Mouse (Mus musculus): ENCODE data around the gene Mios. TPM values are rescaled to one million over a fixed set of nuclear protein-coding genes. Genes with fewer than 3 reads are reported as not detected.

The Mios gene
- 23.3 and 26.3 TPM in 2 replicates for polyA plus RNA-seq (2014; fragmentation: Nextera tagmentation; extraction: Ambion mirVana)

DNA sequence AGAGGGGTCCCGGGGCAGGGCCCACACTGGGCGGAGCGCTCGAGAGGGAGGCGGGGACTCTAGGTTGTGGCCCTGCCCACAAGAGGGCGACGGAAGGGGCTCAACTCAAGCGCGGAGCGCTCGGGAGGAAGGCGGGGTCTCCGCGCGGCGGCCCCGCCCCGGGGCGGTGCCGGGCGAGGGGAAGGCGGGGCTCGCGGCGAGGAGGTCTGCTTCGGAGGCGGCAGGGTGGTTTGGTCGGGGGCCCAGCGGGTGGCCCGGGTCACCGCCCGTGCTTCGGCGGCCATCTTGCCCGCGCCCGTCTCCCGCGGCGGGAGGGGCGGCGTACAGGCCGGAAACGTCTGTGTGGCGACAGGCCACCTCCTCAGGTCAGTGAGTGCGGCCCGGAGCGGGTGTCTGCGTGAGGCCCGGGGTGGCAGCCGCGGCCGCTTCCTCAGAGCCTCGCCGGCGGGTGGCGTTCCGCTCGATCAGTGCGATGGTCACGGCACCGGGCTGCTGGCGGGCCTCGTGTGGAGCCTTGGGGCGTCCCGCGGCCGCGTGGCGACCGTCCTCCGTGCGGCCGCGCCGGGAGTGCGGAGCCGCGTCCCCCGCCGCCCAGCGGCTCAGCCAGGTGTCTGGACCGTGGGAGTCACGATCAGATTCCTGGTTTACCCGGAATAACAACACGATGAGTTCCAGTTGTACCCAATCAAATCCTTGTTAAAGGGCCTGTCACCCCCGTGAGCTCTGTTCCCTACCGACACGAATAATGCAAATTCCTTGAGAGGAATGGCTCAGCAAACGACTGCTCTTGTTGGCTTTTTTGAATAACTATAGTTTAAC lies at the start of gene Mios:
Gene Mios (plus strand): TSS at position 176 of the 819 bp plus-strand sequence.
- H3K36me3 ChIP-seq (ENCODE audit: control insufficient read depth, insufficient read depth, low read length), result no peaks in the 10 kb centered on the region
- peak within 1 kb of the TSS; percentile 91 for H3K9ac ChIP-seq (ENCODE audit: low read length)
- under 1% methylated on average over 73 of the region's 90 CpGs for WGBS
- ATAC-seq, result peak; percentile 98
- peak; percentile 91 for DNase-seq (ENCODE audit: low spot score)
- H3K4me2 ChIP-seq (ENCODE audit: low read length), result peak within 1 kb of the TSS; percentile 45
- H3K4me3 ChIP-seq (ENCODE audit: low read depth, low read length), result peak within 1 kb of the TSS; percentile 82
- H3K27ac ChIP-seq (ENCODE audit: low read depth, low read length), result peak within 1 kb of the TSS; percentile 89
- peaks cover 7% of the 10 kb centered on the region; the same call in 1 of the 2 replicates for H3K4me1 ChIP-seq (ENCODE audit: control insufficient read depth, insufficient read depth, low read length)
- H3K27me3 ChIP-seq (replicated peaks; ENCODE audit: control insufficient read depth, insufficient read depth, low read length), result no peaks in the 10 kb centered on the region
- no peaks in the 10 kb centered on the region for H3K9me3 ChIP-seq (replicated peaks; ENCODE audit: control insufficient read depth, low read length)

- H3K4me2 ChIP-seq (ENCODE audit: low read length), result no peak overlapping the region
- ATAC-seq, result no peak
- no peak overlapping the region for H3K4me3 ChIP-seq (ENCODE audit: low read depth, low read length)
- no peaks in the 10 kb centered on the region for H3K36me3 ChIP-seq (ENCODE audit: control insufficient read depth, insufficient read depth, low read length)
- 43% methylated on average over 2 of the region's 2 CpGs for WGBS
- no peaks in the 10 kb centered on the region for H3K4me1 ChIP-seq (ENCODE audit: control insufficient read depth, insufficient read depth, low read length)
- no peaks in the 10 kb centered on the region for H3K9me3 ChIP-seq (replicated peaks; ENCODE audit: control insufficient read depth, low read length)
- no peak overlapping the region for H3K27ac ChIP-seq (ENCODE audit: low read depth, low read length)
- no peak overlapping the region for H3K9ac ChIP-seq (ENCODE audit: low read length)
- H3K27me3 ChIP-seq (replicated peaks; ENCODE audit: control insufficient read depth, insufficient read depth, low read length), result no peaks in the 10 kb centered on the region
- no peak for DNase-seq (ENCODE audit: low spot score)
Measured at GRCm38 (mm10) chr6:8160001-8160400, 49.0 kb upstream of the Mios start.

DNA sequence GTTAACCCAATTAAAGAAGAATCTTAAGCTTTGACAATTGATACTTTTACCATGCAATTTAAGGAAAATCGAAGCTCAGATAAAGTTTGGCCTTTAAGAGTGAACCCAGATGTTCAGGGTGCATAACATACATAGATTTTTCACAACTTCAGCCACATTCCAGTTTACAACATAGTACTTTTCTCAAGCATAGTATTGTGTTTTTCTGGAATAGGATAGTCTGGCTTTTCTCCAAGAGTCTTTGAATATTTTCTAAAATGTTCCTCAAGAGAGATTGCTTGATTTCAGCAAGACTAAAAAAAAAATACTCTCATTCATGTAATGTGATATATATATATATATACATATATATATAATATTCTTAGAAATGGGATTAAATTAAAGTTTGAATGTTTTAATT lies 44.3 kb upstream of the Mios start:
- Histone ChIP-seq H3K4me1 (ENCODE audit: control insufficient read depth, insufficient read depth, low read length) (no peaks in the 10 kb centered on the region), H3K9me3 (replicated peaks; ENCODE audit: control insufficient read depth, low read length) (no peaks in the 10 kb centered on the region), H3K27ac (ENCODE audit: low read depth, low read length) (no peak overlapping the region), H3K4me3 (ENCODE audit: low read depth, low read length) (no peak overlapping the region), H3K27me3 (replicated peaks; ENCODE audit: control insufficient read depth, insufficient read depth, low read length) (no peaks in the 10 kb centered on the region), H3K9ac (ENCODE audit: low read length) (no peak overlapping the region), H3K4me2 (ENCODE audit: low read length) (no peak overlapping the region), H3K36me3 (ENCODE audit: control insufficient read depth, insufficient read depth, low read length) (no peaks in the 10 kb centered on the region)
- no peak for ATAC-seq
- WGBS, result 59% methylated on average over 1 of the region's 1 CpGs
- DNase-seq (ENCODE audit: low spot score), result no peak

GRCm38 (mm10) chr6:8172101-8172500 lies 36.9 kb upstream of the Mios start:
- H3K9ac ChIP-seq (ENCODE audit: low read length), result no peak overlapping the region
- H3K4me1 ChIP-seq (ENCODE audit: control insufficient read depth, insufficient read depth, low read length), result no peaks in the 10 kb centered on the region
- 84% methylated on average over 1 of the region's 1 CpGs for WGBS
- H3K9me3 ChIP-seq (replicated peaks; ENCODE audit: control insufficient read depth, low read length), result no peaks in the 10 kb centered on the region
- no peak overlapping the region for H3K4me3 ChIP-seq (ENCODE audit: low read depth, low read length)
- no peak overlapping the region for H3K4me2 ChIP-seq (ENCODE audit: low read length)
- DNase-seq (ENCODE audit: low spot score), result no peak
- no peak for ATAC-seq
- no peak overlapping the region for H3K27ac ChIP-seq (ENCODE audit: low read depth, low read length)
- H3K27me3 ChIP-seq (replicated peaks; ENCODE audit: control insufficient read depth, insufficient read depth, low read length), result no peaks in the 10 kb centered on the region
- H3K36me3 ChIP-seq (ENCODE audit: control insufficient read depth, insufficient read depth, low read length), result no peaks in the 10 kb centered on the region

DNA sequence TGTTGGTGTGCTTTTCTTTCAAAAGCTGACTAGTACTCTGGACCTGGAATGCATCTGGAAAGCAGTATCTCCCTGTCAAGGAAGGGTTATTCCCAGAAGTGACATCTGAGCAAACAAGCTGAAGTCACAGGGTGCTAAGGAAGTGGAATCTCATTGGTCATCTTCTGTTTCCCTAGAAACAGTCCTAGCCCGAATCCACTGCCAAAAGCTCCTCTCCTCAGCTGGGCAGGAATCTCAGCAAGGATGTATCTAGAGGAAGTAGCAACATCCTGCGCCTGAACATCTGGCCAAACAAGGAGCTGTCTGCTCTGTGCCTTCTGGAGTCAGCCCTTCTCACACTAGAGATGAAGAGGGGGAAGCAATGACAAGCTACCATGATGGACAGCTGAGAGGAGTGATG lies 35.0 kb upstream of the Mios start:
- DNase-seq (ENCODE audit: low spot score) (no peak), ATAC-seq (no peak)

DNA sequence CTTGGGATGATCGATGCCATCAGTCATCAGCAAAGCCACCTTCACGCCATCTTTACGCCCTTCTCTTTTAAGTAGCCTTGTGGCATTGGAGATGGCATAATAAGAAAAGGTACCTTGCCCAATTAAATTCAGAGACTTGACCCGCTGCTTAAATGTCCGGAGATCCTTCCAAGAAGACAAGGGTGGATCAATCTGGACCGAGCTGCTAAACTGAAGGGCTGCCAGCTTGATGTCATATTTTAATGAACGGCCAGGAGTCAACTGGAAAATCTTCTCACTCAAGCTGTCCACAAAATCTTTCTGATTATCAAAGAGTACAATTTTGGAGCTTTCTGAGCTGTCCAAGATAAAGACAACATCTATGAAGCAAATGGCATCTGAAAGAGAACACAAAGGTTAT lies 33.7 kb upstream of the Mios start:
- WGBS, result 96% methylated on average over 7 of the region's 7 CpGs
- H3K4me2 ChIP-seq (ENCODE audit: low read length), result no peak overlapping the region
- no peaks in the 10 kb centered on the region for H3K9me3 ChIP-seq (replicated peaks; ENCODE audit: control insufficient read depth, low read length)
- no peak overlapping the region for H3K27ac ChIP-seq (ENCODE audit: low read depth, low read length)
- ATAC-seq, result no peak
- DNase-seq (ENCODE audit: low spot score), result no peak
- H3K4me1 ChIP-seq (ENCODE audit: control insufficient read depth, insufficient read depth, low read length), result peaks cover 10% of the 10 kb centered on the region; the same call in 1 of the 2 replicates
- no peak overlapping the region for H3K4me3 ChIP-seq (ENCODE audit: low read depth, low read length)
- no peak overlapping the region for H3K9ac ChIP-seq (ENCODE audit: low read length)
- H3K27me3 ChIP-seq (replicated peaks; ENCODE audit: control insufficient read depth, insufficient read depth, low read length), result no peaks in the 10 kb centered on the region
- H3K36me3 ChIP-seq (ENCODE audit: control insufficient read depth, insufficient read depth, low read length), result no peaks in the 10 kb centered on the region

More for the DNA sequence above, 35.0 kb upstream of the Mios start:
- no peak overlapping the region for H3K4me3 ChIP-seq (ENCODE audit: low read depth, low read length)
- WGBS, result 76% methylated on average over 2 of the region's 2 CpGs
- H3K27ac ChIP-seq (ENCODE audit: low read depth, low read length), result no peak overlapping the region
- H3K27me3 ChIP-seq (replicated peaks; ENCODE audit: control insufficient read depth, insufficient read depth, low read length), result no peaks in the 10 kb centered on the region
- H3K9me3 ChIP-seq (replicated peaks; ENCODE audit: control insufficient read depth, low read length), result no peaks in the 10 kb centered on the region
- no peak overlapping the region for H3K4me2 ChIP-seq (ENCODE audit: low read length)
- H3K36me3 ChIP-seq (ENCODE audit: control insufficient read depth, insufficient read depth, low read length), result no peaks in the 10 kb centered on the region
- H3K9ac ChIP-seq (ENCODE audit: low read length), result no peak overlapping the region
- H3K4me1 ChIP-seq (ENCODE audit: control insufficient read depth, insufficient read depth, low read length), result peaks cover 10% of the 10 kb centered on the region; the same call in 1 of the 2 replicates

- H3K4me3 ChIP-seq (ENCODE audit: low read depth, low read length), result no peak overlapping the region
- H3K9me3 ChIP-seq (replicated peaks; ENCODE audit: control insufficient read depth, low read length), result no peaks in the 10 kb centered on the region
- H3K36me3 ChIP-seq (ENCODE audit: control insufficient read depth, insufficient read depth, low read length), result no peaks in the 10 kb centered on the region
- ATAC-seq (no peak), DNase-seq (ENCODE audit: low spot score) (no peak)
- peaks cover 10% of the 10 kb centered on the region; the same call in 1 of the 2 replicates for H3K4me1 ChIP-seq (ENCODE audit: control insufficient read depth, insufficient read depth, low read length)
- H3K27me3 ChIP-seq (replicated peaks; ENCODE audit: control insufficient read depth, insufficient read depth, low read length), result no peaks in the 10 kb centered on the region
- H3K4me2 ChIP-seq (ENCODE audit: low read length), result no peak overlapping the region
- 90% methylated on average over 2 of the region's 2 CpGs for WGBS
- H3K9ac ChIP-seq (ENCODE audit: low read length), result no peak overlapping the region
- H3K27ac ChIP-seq (ENCODE audit: low read depth, low read length), result no peak overlapping the region
Measured at GRCm38 (mm10) chr6:8176116-8176515, 32.9 kb upstream of the Mios start.

DNA sequence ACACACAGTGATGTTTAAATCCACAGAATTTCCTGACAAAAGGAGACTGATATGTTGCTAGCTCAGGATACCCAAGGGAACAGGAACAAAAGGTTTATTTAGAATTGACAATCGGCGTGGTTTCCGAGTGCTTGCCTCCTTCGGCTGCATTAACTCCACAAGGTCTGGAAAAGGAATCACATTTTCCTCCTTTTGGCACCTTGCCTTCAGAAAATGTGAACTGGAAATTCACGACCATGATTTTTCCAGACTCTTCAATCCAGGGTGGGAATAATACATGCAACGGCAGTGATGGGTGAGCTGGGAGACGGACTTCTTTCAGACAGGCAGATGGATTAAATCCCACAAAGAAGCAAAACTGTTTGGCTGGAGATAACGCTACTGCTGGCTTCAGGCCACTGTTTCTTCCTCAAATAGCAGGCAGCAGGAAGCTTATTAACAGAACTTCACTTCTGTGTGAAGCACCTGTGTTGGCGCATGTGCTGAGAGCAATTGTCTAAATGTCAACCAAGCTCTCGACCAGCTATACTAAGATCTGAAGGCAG lies 30.6 kb upstream of the Mios start:
- no peaks in the 10 kb centered on the region for H3K36me3 ChIP-seq (ENCODE audit: control insufficient read depth, insufficient read depth, low read length)
- 0 out of 2 replicates have a peak overlapping the region, but pooled peaks have one; percentile 2 for H3K4me3 ChIP-seq (ENCODE audit: low read depth, low read length)
- DNase-seq (ENCODE audit: low spot score) (peak; percentile 65), ATAC-seq (peak; percentile 66)
- H3K27ac ChIP-seq (ENCODE audit: low read depth, low read length), result peak overlapping the region; percentile 60
- H3K9me3 ChIP-seq (replicated peaks; ENCODE audit: control insufficient read depth, low read length), result no peaks in the 10 kb centered on the region
- no peaks in the 10 kb centered on the region for H3K27me3 ChIP-seq (replicated peaks; ENCODE audit: control insufficient read depth, insufficient read depth, low read length)
- H3K4me1 ChIP-seq (ENCODE audit: control insufficient read depth, insufficient read depth, low read length), result peaks cover 10% of the 10 kb centered on the region; the same call in 1 of the 2 replicates
- peak overlapping the region; percentile 42 for H3K4me2 ChIP-seq (ENCODE audit: low read length)
- peak overlapping the region; percentile 26 for H3K9ac ChIP-seq (ENCODE audit: low read length)
- 5% methylated on average over 10 of the region's 10 CpGs for WGBS

Data from forebrain, embryonic 14.5 days (tissue).